Mouse (Mus musculus): ENCODE measurements around the gene Wdr6.
A peak's percentile ranks its signal among the peaks of the same experiment; 100 is the strongest.

Wdr6 gene

GRCm38 (mm10) chr9:108573774-108574690, 4.5 kb downstream of the Wdr6 start:
- DNase-seq (ENCODE audit: low read depth) = peak; percentile 62

DNA sequence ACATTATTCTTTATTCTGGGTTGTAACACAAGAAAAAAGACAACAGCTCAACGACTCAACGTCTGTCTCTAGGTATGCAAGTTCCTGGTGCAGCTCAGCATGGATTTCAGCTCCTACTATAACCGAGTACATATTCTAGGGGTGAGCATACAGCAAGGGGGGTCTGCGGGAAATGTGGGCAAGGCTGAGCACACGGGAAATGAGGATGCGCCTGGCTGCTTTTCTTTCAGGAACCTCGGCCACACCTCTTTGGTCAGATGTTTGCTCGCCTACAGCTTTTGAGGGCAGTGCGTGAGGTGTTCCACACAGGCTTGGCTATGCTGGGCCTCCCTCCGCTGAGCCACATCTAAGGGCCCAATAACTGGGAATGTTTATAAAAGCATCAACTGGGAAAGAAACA, 6.2 kb downstream of the Wdr6 start:
- no peak for DNase-seq (ENCODE audit: low read depth)

DNA sequence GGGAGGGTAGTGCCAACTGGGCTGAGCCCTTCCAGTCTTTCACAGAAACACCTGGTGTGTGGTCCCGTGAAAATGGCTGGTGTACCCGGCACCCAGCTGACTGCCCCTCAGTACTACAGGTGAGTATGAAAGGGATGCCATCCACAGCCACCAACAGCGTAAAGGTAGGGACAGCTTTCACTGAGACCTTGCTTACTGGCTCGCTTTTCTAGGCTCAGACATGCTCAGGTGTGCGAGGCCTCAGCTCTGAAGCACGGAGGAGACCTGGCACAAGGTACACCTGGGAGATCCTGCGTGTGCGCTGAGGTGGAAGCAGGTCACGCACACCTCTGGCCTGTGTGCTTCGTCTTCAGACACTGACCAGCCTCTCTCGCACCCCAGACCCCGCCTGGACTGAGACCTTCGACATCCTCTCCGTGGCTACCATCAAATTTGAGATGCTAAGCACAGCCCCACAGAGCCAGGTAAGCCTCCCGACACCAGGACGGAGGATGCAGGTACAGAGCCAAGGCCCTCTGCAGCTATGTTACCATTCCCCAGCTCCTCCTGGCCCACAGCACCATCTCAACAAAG, 7.1 kb downstream of the Wdr6 start:
- DNase-seq (ENCODE audit: low read depth) = no peak

- peak; percentile 92 for DNase-seq (ENCODE audit: low read depth)
Measured at GRCm38 (mm10) chr9:108570207-108570896, 8.2 kb downstream of the Wdr6 start.

GRCm38 (mm10) chr9:108569381-108570206, 8.9 kb downstream of the Wdr6 start, which contains the start of gene Dalrd3:
Dalrd3 (plus strand) TSS chr9:108569886.
- peak; percentile 98 for DNase-seq (ENCODE audit: low read depth)

DNA sequence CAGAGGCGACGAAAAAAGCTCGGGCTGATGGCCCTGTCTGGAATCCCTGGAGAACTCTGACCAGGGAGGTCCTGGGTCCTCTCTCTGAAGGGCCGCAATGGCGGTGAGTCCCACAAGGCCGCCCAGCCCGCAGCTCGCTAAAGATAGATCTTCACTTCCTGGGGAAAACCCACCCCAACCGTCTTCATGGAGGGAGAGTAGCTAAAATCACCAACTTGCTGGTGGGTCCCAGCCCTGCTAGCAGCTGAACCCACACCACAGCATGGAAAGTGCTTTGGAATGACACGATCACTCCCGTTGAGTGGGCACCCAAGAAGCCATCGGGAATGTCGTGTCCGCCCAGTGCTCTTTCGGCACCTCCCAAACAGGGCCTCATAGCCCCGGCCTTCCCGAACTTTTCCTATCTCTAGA, 10.0 kb downstream of the Wdr6 start:
- peak; percentile 67 for DNase-seq (ENCODE audit: low read depth)

DNA sequence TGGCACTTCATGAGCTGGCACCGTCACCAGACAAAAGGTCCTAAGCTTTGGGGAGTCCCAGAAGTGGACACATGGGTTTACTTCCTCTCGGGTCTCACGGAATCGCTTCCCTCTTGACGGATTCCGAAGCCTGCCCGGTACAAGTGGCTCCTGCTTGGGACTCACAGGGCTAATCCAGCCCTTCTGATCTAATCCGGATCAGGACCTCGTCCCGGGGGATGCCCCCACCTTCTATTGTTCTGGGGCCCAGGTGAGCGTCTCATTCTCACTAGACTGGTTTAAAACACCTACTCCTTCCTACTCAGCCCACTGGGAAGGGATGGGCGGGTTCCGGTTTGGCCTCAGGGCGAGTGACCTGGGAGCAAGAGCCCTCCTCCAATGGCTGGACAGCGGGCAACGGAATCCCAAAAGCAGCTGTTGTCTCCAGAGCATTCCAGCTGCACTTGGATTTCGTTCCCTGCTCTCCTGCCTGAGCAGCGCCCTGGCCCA, 10.6 kb downstream of the Wdr6 start:
- peak; percentile 66 for DNase-seq (ENCODE audit: low read depth)

GRCm38 (mm10) chr9:108566815-108567776, 11.4 kb downstream of the Wdr6 start, which contains the start of gene Ndufaf3:
Ndufaf3 (minus strand) TSS chr9:108567434.
- DNase-seq (ENCODE audit: low read depth) = peak; percentile 97

- peak; percentile 52 for DNase-seq (ENCODE audit: low read depth)
Measured at GRCm38 (mm10) chr9:108565881-108566814, 12.4 kb downstream of the Wdr6 start.

DNA sequence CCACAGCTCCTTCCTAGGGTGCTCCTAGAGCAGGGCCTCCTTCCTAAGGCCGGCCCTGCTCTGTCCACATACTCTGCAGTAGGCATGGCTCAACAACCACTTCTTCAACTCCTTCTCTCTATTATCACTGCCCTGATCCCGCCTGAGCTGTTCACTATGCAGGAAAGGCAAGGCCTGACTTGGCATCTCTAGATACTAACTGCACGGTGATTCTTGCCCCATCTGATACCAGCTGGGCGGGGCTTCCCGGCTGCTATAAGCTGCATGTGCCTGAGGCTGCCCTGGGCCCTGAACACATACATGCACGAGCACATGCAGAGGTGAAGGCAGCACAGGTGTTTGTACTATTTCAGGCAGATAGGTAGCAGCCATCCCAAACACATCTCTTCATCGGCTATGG, 14.4 kb downstream of the Wdr6 start:
- peak; percentile 25 for DNase-seq (ENCODE audit: low read depth)

DNA sequence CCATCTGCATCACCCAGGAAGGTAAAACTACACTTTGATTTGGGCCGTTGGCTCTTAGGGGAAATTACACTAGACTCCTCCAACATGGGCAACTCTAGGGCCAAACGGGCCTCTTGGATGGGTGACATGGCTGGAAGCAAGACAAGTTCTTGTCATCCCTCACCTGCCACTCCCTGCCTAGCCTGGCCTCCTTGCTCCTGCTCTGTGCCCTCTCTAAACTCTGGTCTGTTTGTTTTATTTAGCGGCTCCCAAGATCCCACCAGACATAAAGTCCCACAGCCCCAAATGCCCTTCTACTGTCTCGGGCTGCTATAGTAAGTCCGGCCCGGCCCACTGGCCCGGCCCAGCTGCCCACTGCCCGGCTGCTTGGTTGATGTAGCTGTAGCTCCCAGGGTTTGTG, 14.9 kb downstream of the Wdr6 start:
- no peak for DNase-seq (ENCODE audit: low read depth)

DNA sequence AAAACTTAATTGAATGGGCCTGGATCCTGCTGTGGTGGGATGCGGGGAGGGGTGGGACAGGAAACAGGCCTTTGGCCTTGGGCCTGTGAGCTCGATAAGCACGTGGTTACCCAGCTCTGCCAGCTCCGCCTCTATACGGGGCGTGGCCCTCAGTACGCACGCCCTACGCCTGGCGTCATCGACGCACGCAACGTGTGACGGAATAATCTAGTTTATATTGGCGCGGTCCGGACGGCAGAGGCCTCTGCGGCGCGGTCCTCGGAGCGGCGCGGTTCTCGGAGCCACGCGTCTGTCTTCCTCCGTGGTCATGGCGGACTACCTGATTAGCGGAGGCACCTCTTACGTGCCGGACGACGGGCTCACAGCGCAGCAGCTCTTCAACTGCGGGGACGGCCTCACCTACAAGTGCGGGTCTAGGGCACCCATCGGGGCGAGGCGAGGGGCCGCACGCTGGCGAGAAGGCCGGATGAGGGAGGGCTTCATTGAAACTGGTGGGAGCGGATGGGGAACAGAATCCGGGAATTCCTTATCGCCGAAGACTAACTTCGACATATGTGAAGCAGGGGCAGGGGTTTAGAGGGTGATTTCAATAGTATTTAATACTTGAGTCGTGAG, 18.2 kb downstream of the Wdr6 start, which contains the start of gene Impdh2:
Gene Impdh2, plus strand, starts transcription at position 60 of the 615 bp plus-strand sequence.
- peak; percentile 99 for DNase-seq (ENCODE audit: low read depth)

GRCm38 (mm10) chr9:108559169-108559568, 19.4 kb downstream of the Wdr6 start:
- DNase-seq (ENCODE audit: low read depth) = no peak

- DNase-seq (ENCODE audit: low read depth) = no peak
Measured at GRCm38 (mm10) chr9:108546875-108547274, 31.7 kb downstream of the Wdr6 start.

- no peak for DNase-seq (ENCODE audit: low read depth)
Measured at GRCm38 (mm10) chr9:108545986-108546385, 32.6 kb downstream of the Wdr6 start.

DNA sequence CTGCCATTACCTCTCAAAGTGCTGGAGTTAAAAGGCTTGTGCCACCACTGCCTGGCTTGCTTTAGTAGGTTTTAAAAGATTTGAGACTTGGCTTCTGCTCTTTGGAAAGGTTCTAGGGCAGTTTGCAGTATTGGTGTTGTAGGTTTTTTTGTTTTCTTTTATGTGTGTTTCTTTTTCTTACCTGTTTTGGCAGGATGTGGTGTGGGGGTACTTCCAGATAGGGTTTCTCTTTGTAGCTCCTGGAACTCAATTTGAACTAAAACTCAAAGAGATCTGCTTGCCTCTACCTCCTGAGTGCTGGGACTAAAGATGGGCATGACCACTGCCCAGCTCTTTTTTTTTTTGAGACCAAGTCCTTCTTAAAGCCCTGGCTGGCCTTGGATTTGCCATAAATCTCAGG, 37.7 kb downstream of the Wdr6 start:
- no peak for DNase-seq (ENCODE audit: low read depth)

DNA sequence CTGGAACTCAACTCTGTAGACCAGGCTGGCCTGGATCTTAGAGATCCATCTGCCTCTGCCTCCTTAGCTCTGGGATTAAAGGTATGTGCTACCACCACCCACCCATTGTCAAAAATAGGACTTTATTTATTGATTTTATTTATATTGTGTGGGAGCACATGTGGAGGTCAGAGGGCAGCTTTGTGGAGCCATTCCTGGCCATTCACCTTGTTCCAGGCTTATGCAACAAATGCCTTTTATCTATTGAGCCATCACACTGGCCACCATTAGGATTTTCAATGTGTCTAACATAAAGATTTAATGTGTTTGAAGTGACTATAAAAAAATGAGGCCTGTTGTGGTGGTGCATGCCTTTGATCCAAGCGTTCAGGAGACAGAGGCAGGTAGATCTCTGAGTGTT, 47.0 kb downstream of the Wdr6 start:
- no peak for DNase-seq (ENCODE audit: low read depth)

GRCm38 (mm10) chr9:108530954-108531353, 47.6 kb downstream of the Wdr6 start:
- no peak for DNase-seq (ENCODE audit: low read depth)

- peak; percentile 40 for DNase-seq (ENCODE audit: low read depth)
Measured at GRCm38 (mm10) chr9:108525400-108525799, 53.1 kb downstream of the Wdr6 start.
